Mouse (Mus musculus): Measurements from ENCODE around the gene Fbxw21.

DNA sequence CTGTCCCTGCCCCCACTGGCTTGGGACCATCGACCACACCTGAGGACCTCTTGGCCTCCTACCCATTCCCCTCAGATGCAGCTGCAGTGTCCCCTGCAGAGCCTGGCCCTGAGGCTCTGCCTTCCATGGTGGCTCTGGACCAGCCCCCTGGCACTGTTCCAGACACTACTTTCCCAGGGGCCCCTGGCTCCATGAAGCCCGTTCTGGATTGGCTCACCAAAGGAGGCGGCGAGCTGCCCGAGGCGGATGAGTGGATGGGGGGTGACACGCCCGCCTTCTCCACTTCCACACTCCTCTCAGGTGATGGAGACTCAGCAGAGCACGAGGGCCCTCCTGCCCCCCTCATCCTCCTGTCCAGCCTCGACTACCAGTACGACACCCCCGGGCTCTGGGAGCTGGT is 56.8 kb downstream of the Fbxw21 start:
- TF ChIP-seq CTCF (IDR thresholded peaks at IDR 0.05; ENCODE audit: low read depth) (no peak), EP300 (IDR thresholded peaks at IDR 0.05; ENCODE audit: low read depth) (no peak)

All from heart, postnatal 0 days (tissue).